Mouse (Mus musculus) brain, embryonic 18.5 days (tissue): ENCODE results near the gene Spef1.

Experiments
- DNase-seq: peaks from one replicate; pipeline ENCODE4 v3.0.0-alpha.2; 2012; ENCODE audit warnings: low read depth, low spot score

Gene Spef1

DNA sequence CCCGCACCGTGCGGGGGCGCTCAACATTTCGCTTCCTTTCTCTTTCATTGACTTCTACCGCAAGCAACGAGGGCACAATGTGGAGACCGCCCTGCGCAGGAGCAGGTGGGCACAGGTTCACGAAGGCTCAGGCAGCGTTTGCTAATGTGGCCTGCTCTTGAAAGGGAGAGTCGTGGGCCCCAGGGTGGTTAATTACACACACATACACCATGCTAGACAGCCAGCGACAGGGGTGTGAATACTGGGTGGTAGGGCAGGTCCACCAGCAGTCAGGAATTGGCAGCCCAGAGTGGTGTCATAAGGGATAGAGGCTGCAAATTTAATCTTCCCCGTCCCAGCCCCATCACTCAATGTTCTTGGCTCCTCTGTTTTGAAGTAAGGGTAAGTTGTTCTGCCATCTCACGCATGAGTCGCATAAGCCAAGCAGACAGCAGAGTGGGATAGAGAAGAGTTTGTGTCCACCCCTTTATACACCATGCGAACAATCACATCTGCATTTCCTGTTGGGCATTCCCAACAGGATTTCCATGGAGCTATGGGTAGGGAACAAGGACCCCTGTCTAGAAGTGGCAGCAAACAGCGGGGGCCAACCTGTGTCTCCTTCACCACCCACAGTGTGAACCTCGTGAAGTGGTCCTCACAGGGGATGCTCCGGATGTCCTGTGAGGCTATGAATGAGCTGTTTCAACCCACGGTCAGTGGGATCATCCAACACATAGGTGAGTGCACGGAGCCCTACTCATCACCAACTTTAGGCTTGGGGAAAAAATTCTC, 43.9 kb downstream of the Spef1 start:
- DNase-seq, result no peak

DNA sequence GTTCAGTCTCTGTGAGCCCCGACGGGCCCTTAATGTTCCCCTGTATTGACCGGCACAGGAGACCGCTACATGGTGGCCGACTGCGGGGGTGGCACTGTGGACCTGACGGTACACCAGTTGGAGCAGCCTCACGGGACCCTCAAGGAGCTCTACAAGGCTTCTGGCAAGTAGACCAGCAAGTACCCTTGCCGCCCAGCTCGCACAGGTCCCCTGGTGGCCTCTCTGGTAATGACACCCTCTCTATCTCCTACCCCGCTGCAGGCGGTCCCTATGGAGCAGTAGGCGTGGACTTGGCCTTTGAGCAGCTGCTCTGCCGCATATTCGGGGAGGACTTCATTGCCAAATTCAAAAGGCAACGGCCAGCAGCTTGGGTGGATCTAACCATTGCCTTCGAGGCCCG, 44.5 kb downstream of the Spef1 start:
- no peak for DNase-seq

DNA sequence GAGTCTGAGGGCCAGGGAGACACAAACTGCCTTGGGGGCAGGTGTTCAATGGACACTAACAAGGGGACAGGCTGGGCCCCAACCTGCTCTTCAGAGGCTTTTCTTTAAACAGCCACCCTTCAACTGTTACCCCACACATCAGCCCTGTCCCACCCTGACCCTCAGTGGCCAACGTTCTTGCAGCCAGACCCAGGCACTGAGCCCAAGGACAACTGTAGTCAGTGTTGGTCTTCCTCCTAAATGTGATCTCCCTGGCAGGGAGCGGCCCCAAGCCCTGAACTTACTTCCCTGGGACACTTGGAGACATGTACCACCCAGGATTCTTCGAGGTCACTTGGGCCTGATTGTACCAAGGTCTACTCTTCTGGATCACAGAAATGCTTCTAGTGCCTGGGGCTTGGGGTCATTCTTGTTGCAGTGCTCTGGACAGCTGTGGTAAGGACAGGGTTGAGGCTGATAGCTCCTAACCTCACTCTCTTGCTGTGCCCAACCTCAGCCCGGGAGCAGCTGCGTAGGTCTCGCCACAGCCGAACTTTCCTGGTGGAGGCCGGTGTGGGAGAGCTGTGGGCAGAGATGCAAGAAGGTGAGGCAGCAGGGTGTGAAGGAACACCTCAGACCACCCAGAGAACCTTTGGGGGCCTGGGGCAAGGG, 45.6 kb downstream of the Spef1 start:
- DNase-seq, result no peak

DNA sequence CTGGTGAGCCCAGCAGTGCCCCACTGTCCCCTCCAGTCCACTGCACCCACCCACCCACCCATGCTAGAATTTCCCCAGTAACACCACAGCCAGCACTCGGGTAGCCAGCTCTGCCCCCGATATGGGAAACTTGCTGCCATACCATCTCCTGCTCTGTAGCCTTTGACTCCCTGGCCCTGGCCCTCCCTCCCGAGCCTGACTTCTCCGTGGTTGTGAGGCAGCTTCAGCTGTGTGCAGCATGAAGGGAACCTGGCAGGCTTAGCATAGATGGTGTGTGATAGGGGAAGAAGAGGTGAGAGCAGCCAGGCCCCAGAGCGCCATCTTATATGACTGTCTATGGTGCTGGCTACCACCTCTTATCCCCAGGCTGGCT, 46.6 kb downstream of the Spef1 start:
- no peak for DNase-seq

DNA sequence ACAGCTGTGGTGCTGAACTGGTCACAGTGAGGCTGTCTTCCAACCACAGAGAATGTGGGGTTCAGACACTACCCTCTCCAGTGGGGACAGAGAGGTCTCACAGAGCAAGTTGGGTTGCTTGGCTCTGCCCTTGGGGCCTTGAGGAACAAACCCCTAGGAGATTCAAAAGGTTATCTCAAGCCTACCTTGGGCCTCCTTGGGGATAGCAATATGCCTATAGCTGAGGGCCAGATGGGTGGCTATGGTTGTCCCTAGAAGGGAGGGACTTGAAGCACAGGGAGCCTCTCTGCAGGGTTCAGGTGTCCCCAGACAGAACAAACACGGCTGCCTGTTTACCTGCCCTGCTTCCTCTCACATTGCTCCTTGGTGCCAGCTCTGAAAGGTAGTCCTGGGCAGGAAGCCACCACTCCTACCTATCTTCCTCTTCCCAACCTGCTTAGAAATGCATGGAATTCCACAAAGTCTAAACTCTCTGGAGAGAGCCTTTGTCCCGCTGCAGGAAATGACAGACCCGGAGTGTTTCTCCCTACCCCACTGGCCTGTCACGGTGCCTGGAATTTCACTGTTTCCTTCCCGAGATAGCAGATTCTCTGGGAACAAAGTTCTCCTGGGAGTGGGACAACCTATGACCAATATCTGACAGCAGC, 47.1 kb downstream of the Spef1 start:
- no peak for DNase-seq

DNA sequence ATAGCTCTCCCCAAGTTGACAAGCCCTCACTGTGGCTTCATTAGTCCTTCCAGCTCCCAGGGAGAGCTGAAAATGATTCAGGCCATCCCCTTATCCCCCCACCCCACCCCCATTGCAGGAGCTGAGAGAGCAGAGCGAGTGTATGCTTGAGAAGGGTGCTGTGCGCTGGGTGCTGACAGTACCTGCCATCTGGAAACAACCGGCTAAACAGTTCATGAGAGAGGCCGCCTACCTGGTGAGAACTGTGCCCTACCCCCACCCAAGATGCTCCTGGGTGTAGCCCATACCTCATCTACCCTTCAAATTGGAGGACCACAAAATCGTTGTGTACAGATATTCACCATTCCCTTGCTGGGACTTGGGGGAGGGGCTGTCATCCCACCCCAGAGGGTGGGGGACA, 47.8 kb downstream of the Spef1 start:
- DNase-seq, result no peak

DNA sequence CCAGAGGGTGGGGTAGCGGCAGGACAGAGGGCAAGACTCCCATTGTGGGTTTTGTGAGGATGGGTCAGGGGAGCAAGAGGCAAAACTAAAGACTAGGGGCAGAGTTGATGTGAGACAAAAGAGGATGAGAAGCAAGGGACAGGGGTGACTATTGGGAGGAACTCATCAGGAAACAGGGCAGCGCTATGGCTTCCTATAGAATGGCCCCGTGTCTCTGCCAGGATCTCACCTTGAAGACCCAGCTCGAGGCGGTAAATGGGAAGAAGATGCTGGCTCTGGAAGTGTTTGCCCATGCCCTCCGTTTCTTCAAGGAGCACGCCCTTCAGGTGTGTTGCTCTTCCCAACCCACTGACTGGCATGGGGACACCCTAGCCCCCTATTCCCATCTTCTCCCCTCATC, 48.3 kb downstream of the Spef1 start:
- no peak for DNase-seq

DNA sequence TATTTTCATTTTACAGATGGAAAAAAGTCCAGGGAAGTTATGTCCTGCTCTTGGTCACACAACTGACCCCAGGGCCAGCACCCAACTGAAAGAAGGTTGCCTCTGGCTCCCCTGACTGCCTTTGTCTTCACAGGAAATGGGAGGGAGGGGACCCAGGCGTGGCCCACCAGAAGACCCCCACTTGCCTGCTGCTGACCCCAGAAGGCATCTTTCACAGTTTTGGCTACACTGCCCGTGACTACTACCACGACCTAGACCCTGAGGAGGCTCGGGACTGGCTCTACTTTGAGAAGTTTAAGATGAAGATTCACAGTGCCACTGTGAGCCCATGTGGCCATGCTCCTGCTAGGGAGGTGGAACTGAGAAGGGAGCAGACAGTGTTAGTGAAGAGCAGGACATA, 48.8 kb downstream of the Spef1 start:
- no peak for DNase-seq

DNA sequence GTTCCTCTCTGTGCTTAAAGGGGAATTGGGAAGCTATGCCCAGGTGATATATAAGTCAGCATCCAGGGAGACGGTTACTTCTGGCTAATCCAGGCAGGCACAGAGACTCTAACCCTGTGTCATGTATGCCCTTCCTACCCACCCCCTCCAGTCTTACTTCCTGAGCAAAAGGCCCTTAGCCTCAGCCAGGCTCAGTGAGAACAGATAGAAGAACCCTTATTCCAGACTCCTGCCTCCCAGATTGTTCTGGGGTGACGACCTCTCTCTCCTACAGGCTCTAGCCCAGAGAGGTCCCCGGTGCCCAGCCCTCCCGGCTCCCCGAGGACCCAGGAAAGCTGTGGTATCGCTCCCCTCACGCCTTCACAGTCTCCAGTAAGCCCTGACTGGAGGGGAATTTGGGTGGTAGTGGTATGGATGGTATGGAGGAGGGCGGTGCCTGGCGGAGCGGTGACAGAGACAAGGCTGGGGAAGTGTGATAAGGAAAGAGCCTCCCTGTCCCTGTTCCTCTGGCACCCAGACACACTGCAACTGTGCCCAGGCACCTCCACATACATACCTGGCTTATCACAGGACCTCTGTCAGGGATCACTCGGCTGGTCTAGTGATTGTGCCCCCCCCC, 51.5 kb downstream of the Spef1 start:
- DNase-seq, result no peak

DNA sequence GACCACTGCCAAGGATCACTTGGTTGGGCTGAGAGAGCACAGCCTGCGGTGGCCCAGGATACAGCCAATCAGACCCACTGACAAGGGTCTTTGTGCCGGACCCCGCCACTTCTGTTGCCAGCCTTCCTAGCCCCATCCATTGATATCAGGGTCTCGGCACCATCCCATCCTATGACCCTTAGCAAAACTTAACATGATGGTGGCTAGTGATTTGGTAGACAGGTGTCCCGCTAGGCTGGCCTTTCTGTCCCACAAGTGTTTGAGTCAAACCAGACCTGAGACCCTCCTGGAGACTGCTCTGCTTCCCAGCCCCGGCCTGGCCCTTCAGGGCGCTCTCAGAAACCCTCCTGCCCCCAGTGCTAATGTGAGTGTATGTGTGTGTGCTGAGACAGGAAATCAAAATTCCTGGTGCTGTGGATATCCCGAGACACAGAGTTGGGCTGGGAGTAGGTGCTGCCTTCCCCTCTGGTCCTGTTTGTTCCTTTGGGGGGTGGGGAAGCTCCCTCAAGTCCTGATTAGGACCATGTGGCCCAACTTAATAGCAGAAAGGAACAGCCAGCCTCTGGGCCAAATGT, 52.2 kb downstream of the Spef1 start:
- DNase-seq, result no peak

DNA sequence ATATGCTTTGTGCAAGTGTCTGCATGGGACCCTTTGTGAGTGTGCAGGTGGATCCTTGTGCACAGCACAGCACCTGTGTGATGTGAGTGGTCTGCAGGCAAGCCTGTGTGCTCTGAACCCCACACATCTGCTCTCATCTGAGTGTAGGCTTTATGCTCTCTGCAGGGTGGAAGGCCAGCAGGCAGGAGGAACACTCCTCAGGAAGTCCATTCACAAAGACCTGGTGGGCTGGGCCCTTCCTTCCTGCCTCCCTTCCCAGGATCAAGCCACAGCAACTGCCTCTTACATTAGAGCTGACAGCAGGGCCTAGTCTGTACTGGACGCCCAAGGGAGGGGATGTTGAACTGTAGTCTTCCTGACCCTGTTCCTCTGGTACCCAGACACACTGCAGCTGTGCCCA, 52.7 kb downstream of the Spef1 start:
- no peak for DNase-seq

DNA sequence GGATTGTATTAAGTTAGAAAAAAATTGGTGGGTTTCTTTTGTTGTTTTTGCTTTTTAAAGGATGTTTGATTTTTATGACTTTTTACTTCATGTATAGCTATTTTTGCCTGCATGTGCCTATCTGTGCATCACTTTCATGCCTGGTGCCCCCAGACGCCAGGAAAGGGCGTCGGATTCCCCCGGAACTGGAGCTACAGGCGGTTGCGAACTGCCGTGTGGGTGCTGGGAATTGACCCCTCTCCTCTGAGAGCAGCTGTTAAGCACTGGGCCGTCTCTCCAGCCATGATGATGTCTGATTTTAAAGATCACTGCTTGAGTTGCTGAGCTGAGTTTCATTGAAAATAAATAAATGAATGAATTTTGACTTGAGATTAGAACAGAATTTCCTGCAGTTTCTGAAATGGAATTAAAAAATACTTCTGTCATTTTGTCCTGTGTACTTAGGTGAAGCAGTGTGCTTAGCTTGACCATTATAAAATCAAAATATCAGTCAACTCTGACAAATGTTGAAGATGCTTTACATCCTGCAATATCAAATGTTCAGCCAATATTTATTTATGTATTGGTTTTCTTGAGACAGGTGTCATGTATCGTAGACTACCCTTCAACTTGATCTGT, 54.0 kb downstream of the Spef1 start, which contains the start of gene Gm11037:
Gene Gm11037 (plus strand): TSS at position 568 of the 618 bp plus-strand sequence.
- no peak for DNase-seq

DNA sequence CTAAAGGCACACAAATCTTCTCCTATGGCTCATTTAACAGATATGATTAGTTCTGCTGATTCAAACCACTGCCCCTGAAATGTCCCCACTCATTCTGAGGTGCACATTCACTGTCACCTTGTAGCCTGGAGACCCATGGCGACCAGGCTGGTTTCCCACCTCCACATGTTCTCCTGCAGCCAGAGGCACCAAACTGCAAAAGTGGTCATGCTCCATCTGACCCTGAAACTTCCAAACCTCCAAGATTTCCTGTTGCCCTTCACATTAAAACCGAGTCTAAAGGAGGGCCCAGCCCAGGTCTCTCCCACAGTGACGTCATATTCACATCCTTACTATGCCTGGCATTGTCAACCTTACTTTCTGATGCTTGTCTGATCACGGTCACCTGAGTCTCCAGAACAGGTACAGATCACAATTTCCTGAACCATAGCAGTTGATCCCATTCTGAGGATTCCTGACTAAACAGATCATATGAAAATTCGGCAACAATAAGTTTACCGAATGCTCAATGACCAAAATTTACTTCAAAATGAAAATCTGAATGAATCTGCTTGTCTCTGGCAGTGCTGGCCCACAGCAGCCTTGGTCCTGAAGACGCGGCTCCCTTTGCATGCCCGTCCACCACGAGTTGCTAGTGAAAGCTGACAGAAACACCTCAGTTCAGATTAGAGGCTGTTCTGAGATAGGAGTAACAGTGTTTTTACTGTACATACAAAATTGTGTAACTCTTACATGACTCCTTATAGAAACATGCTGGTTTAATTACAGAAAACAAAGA, 54.8 kb downstream of the Spef1 start:
- DNase-seq, result no peak

DNA sequence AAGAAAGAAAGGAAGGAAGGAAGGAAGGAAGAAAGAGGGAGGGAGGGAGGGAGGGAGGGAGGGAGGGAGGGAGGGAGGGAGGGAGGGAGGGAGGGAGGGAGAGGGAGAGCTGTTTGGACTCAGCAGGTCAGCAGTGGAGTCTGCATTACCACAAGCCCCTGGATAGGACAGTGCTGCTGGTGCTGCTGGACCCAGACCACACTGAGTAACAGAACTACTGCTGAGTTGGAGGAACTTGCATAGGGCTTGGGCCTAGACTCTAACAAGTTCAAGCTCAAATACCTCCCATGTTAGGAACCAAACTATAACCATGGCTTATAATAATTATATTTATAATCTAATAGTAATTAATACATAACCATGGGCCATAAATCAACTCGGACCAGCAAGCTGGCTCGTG, 56.2 kb downstream of the Spef1 start:
- DNase-seq, result no peak

DNA sequence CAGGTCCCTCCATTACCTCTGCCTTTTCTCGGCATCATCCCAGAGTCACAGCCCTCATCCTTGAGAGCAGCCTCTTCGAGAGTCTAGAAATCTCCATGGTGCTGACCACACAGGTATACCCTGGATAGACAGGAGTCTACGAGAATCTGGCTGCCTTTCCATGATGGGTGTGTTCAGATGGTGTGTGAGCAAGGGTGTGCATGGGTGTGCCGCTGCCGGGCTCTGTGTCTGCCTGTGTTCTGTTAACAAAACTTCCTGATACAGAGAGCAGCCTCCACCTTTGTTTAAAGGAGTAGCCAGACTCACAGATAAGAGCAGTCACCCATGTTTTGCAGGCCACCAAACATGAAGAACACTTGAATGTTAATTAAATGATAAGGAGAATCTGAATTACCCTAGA, 57.2 kb downstream of the Spef1 start:
- no peak for DNase-seq

DNA sequence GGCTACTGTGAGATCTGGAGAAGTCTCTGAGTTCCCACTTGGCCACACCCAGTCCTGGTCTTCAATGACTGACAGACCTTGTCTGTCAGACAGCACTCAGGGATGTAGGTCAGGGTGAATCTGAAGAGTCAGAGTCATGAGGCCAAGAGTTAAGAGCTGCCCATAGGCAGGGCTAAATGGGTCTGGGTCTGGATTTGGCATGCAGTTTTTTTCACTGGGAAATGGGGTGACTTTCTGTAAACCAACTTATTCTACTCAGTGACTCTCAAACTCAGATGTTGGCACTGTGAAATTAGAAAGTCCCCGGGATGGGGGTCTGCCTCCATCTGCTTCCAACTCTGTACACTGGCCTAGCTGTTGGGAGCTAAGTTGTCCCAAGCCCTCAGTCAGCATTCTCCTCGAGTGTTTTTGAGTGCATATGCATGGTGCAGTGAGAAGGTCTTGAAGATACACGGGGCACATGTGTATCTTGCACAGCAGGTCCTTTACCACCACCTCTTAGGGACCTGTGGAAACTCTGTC, 58.4 kb downstream of the Spef1 start:
- no peak for DNase-seq

DNA sequence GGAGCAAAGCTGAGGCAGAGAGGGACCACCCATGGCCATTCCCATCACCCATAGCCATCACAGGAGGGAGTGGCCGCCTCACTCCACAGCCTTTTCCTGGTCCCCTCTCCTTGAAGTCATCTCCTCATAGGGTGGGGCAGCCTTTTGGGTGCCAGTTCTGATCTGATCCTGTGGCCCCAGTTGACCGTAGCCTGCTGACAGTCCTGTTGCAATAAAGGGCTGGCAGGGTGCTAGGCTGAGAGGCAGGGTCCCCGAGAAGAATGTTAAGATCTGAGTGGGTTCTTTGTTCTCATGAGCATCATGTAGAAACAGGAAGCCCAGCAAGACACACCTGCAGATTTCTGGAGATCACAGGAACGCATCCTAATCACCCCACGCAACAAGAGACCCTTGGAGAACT, 58.9 kb downstream of the Spef1 start:
- no peak for DNase-seq

DNA sequence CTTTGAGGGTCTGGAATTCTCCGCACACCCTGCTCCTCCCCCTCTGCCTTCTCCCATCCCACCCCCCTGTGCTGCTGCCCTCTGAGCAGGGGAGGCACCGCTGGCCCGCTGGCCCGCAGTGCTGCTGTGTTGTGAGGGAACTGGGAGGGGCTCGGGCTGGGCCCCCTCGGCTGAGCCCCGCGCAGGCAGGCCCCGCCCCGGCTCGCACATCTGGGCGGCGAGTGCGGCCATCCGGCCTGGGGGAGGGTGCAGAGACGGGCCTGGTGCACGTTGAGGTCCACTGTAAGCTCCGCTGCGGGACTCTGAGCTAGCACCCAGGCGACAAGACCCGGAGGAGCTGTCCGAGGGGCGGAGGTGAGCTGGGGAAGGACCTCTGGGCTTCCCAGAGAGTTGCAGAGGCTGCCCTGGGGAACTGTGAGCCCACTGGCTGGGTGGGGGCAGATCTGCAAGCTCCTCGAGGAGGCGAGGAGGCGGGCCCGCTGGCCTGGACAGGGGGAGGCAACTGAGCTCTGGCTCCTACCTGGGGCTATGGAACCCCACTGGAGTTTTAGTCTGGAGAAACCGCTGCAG, 59.8 kb downstream of the Spef1 start, which contains the start of gene Hspa12b:
Gene Hspa12b (plus strand): TSS at position 120 of the 570 bp plus-strand sequence.
- no peak for DNase-seq

DNA sequence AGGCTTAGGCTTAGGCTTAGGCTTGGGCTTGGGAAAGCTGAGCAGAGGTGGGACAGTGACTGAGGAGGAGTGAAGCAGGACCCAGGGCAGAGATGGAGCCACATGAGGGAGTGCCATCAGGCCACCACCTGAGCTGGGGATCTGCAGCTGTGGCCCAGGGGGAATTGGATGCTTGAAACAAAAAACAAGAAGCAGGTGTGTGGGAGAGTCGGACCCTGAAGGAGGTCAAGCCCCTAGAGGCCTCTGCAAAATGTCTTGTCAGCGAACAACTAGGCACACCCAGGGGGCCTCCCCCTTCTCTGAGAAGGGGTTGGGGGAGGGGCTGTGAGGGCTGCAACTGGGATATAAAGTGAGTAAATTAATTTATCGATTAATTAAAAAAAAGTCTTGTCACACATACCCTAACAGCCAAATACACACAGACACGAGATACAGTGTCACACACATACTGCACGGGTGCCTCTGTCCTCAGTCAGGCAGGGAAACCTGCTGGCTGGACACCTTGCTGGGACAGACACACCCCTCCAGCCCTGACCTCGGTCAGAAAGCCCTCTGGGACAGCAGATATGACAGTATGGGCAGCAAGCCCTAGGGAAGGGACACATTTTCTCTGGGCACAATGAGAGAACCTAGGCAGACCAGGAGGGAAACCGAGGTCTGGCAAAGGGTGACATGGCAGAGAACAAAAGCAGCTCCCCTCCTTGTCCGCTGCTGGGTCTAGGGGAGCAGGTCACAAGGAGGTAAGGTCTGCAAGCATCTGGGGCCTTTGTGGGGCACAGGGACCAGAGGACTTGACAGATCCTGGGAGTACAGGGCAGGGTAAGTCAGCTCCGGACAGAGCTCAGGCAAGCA, 60.9 kb downstream of the Spef1 start:
- no peak for DNase-seq
